Mouse (Mus musculus): Measurements from ENCODE around the gene Frmd4a.
"Not testable (repeated sequence)": the region's sequence is repeated elsewhere in the genome, so short reads cannot be mapped to it uniquely, and the experiment has no call there.

The Frmd4a gene

DNA sequence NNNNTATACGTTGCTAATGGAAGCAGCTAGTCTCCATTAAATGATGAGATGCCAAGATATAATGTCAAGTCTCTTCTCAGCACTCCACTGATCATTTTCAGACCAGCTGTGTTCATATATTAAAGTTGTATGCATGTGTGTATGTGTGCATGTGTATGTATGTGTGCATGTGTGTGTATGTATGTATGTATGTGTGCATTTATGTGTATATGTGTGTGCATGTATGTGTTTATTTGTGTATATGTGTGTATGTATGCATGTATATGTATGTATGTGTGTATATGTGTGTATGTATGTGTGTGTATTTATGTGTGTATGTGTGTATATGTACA, 204.9 kb downstream of the Frmd4a start:
- DNase-seq = no peak

DNA sequence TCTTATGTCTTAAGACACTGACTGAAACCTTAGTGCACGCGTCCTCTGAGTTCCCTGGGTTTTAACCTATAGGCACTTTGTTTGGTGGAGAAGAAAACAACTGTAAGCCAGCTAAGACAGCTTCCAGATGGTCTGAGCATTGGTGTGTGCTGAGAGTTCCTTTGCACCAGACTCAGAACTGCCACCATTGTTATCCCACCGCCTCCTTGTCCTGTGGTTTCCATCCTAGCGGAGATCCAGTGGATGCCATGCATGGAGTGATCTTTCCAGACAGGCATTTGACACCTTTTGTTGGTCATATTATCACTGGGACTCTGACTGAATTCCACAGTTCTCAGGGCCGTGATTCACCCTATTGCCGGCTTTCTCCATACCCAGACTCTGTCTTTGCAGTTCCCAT, 205.8 kb downstream of the Frmd4a start:
- DNase-seq = no peak

DNA sequence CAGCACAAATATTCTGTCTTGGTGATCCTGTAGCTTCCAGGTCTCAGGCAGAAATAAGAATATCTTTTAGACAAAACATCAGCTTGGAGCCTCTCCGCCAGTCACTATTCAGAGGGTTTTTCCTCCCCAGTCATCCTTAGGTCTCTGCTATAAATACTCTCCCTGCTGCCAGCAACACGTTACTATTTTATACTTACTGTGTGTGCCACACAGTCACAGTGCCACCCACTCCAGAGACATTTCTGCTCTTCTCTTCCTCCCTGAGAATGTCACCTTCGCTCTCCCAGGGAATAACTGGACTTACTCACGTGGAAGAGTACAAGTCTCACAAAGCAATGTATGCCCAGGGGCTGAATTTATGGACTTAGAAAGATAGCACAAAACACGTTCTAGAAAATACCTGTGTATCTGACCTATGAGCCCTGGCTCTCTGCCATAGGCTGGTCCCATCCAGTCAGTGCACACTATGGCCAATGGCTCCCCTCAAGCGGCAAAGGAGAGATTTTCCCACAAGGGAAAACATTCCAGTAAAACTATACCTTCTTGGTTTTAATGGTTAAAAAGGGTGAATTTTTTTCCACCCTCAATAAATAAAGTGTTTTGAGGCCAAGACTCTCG, 209.5 kb downstream of the Frmd4a start:
- no peak for DNase-seq

DNA sequence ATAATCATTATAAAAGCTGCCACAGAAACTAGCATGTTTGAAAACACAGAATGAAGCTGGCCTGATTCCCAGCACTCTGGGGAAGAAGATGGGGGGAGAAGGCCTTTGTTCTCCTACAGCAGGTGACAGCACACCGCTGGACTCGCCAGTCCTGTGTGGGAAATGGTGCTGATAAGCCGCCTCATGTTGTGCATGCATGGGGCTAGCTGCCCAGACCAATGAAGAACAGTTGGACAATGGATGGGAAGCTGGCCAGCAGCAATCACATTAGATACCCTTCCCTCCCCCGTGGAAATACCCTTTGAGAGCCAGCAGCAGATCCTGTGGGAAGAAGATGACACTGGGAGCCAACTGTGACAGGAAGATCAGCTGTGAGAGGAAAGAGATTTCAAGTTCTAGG, 210.0 kb downstream of the Frmd4a start:
- no peak for DNase-seq

DNA sequence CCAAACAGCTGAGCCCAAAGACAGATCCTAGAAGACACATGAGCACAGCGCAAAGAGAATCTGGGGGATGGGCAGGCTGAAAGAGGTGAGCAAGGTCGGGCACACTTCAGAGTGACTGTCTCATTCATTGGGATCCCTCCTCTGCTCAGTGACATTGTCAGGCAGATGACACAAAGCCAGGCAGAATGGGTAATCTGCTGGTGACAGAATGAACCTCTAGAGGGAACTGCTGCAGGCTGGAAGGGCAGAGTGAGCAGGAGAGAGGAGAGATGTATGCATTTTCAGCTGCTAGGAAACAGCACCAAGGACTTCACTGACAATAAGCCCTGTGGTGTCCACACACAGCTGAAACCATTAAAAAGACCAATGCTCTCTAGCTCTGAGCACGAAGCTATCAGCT, 211.0 kb downstream of the Frmd4a start:
- DNase-seq = no peak

DNA sequence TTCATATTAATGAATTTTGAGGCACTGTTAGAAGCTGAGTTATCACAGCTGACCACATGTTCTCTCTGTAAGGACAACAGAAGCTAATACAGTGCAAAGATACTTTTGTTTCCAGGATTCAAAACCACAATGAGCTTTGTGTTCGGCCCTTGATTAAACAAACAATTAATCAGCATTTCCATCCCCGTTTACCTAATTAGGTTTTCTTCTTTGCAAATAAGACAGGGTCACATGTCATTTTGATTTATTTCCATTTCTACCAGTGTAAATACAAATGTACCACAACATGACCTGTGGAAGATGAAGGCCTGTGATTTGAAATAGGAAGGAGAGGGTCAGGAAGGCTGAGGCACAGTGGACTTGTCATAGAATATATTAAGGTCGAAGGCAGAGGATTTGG, 214.8 kb downstream of the Frmd4a start:
- DNase-seq = no peak

DNA sequence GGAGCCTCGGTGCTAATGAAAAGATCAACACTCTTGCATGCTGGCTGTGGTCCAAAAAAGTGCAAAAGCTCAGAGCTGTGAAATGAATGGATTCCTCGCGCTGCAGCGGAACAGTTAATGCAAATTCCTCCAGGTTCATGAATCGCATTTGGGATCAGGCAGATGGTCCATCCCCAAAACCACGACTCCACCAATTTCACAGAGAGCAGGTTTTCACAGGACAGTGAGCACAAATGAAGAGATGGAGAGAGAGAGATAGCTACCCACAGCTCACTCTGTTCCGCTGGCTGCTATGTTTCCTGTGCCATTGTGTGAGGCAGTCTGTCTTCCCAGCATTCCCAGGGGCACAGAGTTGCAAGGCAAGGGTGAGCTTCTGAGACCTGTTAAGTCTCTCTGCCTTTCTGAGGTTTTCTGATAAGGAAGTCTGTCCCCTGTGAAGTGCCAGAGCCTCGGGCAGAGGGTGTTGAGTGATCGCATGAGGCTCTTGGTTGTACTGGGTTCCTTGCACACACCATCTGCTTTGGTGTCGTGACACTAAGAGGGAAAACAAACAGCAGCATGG, 215.3 kb downstream of the Frmd4a start:
- DNase-seq = no peak

- no peak for DNase-seq
Measured at GRCm38 (mm10) chr2:4237686-4238085, 220.2 kb downstream of the Frmd4a start.

GRCm38 (mm10) chr2:4249723-4250122, 232.2 kb downstream of the Frmd4a start:
- DNase-seq = no peak

DNA sequence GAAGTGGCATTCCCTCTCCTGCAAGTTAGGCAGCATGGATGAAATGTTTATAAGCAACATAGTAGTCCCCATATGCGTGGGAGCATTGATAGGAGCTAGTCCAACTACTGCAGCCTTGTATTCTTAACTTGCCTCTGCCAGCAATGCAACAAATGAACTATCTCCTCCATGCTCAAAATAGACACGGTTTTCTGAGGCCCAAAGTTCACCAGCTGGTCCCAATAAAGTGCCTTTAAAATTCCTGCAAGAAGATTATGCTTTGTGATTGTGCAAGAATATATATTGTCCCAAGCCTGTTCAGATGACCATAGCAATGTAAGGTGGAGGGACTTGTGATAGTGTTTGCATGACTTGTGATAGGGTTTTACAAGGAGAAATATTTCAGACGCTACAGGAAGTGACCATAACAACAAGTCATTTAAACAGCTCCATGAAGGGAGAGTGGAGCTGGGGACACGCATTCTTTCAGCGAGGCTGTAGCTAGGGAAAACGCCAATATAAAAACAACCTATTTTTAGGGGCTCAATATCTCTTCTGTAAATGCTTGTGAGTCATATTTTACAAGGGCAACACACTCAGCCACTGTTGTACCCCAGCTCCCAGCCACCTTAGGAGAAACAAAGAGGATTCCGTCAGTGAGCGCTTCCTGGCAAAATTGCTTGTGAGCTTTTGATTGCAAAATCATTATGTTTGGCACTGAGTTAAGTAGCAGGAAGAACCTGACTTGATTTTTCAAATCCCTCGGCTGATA, 235.2 kb downstream of the Frmd4a start:
- no peak for DNase-seq

DNA sequence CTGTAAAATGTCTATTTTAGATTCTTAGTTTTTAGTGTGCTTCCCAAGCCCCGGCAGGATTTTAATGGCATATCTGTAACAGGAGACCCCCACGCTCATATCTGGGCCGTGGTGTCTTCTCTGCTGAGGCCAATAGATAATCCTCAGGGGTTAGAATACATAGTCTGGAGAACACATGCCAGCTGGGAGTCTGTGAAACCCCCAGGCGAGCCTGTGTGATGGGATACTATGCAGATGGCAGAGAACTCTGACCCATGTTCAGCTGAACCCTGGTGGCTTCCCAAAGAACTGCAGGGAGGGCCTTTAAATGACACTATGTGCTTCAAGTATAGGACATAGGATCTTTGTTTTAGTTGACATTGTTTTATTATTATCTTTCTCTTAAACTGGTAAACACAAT, 235.8 kb downstream of the Frmd4a start:
- peak; percentile 29 for DNase-seq

GRCm38 (mm10) chr2:4254083-4254482, 236.6 kb downstream of the Frmd4a start:
- DNase-seq = no peak

GRCm38 (mm10) chr2:4256242-4256641, 238.7 kb downstream of the Frmd4a start:
- DNase-seq = no peak

DNA sequence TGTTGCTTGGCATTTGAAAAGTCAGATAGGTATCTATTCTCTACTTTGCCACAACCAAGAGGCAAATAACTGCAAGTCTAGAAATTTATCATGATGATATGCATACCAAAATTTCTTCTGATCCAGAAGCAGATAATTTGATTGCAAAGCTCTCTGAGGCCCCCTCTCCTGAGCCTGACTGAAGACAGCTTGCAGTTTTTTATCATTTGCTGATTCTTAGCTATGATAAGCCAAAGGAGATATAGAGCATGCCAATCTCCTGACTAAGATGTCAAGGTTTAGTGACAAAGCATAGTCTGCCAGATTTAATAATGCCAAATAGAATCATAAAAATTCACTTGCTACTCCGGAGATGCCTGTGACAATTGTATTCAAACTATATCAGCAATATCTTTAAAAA, 240.1 kb downstream of the Frmd4a start:
- no peak for DNase-seq

GRCm38 (mm10) chr2:4258803-4259202, 241.3 kb downstream of the Frmd4a start:
- not testable (repeated sequence) for DNase-seq

DNA sequence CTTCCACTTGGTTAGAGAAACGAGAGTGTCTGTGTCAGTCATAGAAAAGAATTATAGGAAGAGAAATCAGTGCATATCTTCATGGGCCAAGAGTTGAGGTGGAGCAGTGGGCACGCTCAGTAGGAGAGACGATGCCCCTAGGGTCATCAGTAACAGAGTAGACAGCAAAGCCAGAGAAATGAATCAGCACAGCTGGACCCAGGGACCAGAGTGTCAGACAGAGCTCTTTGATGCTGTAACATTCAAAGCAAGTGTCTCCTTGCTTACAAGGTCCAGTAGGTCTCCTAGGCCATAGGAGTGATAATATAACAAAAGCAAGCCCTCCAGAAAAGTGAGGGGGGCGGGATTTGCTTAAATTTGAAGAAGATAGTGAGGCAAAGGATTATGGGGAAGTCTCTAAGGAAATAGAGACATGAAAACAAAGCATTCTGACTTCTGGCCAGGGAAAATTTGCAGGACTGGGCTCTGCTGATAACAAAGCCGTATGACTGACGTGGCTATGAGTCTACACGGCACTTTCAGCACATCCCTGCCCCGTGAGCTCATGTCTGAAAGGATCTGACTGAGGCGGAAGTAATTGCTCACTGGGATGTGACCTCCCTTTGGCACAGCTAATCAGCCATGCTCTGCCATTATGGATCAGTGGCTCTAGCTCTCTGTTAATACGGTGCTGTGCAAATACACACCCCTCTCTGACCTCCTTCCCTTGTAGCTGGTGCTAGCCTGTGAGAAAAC, 243.0 kb downstream of the Frmd4a start:
- DNase-seq = no peak

GRCm38 (mm10) chr2:4262667-4263066, 245.2 kb downstream of the Frmd4a start:
- no peak for DNase-seq

GRCm38 (mm10) chr2:4267377-4267776, 249.9 kb downstream of the Frmd4a start:
- DNase-seq = no peak

GRCm38 (mm10) chr2:4282777-4283176, 265.3 kb downstream of the Frmd4a start:
- DNase-seq = no peak

DNA sequence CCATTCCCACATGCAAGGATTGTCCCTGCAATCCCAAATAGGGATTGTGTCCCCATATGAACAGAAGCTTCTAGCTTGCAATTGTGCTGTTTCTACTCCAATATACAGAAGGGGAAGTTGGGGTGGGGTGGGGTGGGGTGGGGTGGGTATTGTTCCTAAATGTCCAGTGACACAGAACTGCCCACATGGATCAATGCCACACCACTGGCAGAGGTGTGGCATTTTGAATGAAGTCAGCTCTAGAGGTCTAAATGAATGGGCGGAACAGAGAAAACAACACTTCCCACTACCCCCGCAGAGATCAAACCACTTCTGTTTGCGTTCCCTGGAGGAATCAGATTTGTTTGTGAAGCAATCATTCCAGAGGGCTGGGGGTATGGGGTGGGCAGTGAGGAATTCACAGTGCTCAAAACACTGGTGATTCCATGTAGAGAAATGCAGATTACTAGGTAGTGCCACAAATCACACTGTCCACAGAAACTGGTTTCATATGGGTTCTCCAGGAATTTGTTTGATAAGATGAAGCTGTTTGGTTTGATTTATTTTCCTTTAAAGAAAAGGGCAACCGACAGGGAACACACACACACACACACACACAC, 268.3 kb downstream of the Frmd4a start:
- no peak for DNase-seq

DNA sequence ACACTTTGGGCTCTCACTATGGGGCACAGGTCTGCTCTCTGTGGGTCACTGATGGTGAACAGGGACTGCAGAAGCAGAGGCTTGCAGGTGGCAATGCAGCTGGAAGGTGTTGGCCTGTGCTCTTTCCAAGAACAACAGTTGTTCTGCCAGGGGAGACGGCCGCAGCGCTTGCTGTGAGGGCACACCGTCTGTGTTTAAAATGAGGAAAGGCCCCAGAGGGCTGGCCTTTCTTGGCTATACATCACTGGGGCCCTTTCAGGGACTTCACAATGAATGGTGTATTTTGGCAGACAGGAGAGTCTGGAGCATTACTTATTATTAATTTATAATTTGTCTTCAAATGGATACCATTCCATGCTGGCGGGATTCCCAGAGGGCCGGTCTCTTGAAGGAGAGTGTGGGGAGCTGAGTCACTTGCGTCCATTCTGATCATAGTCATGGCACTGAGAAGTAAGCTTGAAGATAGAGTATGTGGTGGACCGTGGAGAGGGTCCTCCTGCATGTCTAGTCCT, 268.9 kb downstream of the Frmd4a start:
- DNase-seq = no peak

DNA sequence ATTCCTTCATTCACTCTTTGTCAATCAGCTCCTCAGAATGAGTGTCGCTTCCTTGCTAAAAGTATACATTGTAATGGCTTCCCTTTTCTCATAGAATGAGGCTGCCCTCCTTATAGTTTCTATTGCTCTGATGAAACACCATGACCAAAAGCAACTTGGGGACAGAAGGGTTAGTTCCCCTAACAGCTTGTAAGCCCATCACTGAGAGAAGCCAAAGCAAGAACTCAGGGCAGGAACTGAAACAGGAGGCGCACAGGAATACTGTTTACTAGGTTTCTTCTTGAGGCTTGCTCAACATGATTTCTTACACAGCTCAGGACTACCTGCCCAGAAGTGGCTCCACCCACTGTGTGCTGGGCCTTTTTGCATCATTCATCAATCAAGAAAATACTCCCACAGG, 273.0 kb downstream of the Frmd4a start:
- no peak for DNase-seq

- DNase-seq = no peak
Measured at GRCm38 (mm10) chr2:4291100-4291499, 273.6 kb downstream of the Frmd4a start.
